Mouse (Mus musculus) small intestine, adult 2 months (tissue): Measurements from ENCODE around the gene Nfix.

Source experiments
- CTCF ChIP-seq: fragments of 200-500 bp; IDR thresholded peaks from 2 replicates; pipeline ENCODE4 v1.5.1; 2012; ENCODE audit warnings: low read depth, mild to moderate bottlenecking, control low read depth, inconsistent platforms, low read length, moderate library complexity, mixed read lengths; ENCODE audit not compliant: insufficient replicate concordance, insufficient read length; ENCODE audit errors: extremely low read depth
- POLR2A ChIP-seq: fragments of 200-500 bp; IDR thresholded peaks from 2 replicates; pipeline ENCODE4 v1.6.1; 2012; ENCODE audit warnings: low read depth, mild to moderate bottlenecking, control low read depth, inconsistent platforms, low read length, moderate library complexity

- TF ChIP-seq CTCF (no peak), POLR2A (no peak)
These were observed 83.4 kb downstream of the Nfix start for GRCm38 (mm10) chr8:84716790-84717189.
